ENCODE assay signal across 8 mouse cellular contexts in the genomic region with DNA sequence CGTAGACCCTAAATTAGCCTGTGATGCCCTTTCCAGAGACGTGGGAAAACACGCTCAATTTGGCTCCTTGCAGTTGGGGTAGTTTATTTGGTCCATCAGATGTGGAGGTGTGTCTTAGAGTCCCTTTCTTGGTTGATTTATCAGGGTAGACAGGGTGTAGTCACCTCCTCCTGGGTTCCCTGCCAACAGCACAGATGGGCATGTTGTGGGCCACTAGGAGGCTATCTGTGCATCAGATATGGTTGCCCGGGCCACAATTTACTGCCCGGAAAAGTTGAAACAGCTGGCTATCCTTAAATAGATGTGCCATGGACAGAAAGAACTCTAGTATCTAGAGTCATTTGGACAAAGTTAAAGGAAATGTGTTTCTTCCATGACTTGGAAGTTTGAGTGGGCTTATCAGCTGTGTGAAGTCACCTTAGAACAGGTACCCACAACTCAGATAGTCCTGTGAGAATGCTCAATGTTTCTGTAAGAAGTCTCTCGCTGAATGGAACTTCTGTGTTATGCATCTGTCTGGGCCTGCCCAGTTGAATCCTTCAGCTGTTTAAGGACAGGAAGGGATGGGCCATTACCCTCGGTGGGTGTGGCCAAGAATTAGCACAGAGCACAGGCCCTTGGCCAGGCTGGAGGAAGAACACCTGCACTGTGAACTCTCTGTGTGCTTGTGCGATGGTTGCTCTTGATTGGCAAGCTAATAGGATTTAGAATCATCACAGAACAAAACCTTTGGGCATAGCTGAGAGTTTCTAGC. TPM values are rescaled to one million over a fixed set of nuclear protein-coding genes. Genes with fewer than 3 reads are reported as not detected.
A peak's percentile ranks its signal among the peaks of the same experiment; 100 is the strongest.
DNase-seq lines count a peak whose midpoint lies in the region; ATAC-seq lines count a peak whose summit lies in the region.

No protein-coding gene starts in this region.

- H3K9me3 ChIP-seq in limb, embryonic 12.5 days = no peaks in the 10 kb centered on the region
- no peaks in the 10 kb centered on the region for H3K9me3 ChIP-seq in limb, embryonic 10.5 days (replicated peaks)
- H3K9me3 ChIP-seq in heart, embryonic 11.5 days (replicated peaks; ENCODE audit: control insufficient read depth, low read length) = no peaks in the 10 kb centered on the region

- no peak overlapping the region for H3K9ac ChIP-seq in limb, embryonic 12.5 days (replicated peaks)
- no peak overlapping the region for H3K9ac ChIP-seq in heart, embryonic 11.5 days (ENCODE audit: low read depth, low read length)

- 71% methylated on average over 8 of the region's 8 CpGs for WGBS in limb, embryonic 12.5 days
- WGBS in limb, embryonic 10.5 days = 78% methylated on average over 8 of the region's 8 CpGs
- 71% methylated on average over 8 of the region's 8 CpGs for WGBS in heart, embryonic 11.5 days (ENCODE audit: insufficient replicate concordance)

- peak overlapping the region; percentile 98 for H3K4me2 ChIP-seq in limb, embryonic 12.5 days
- H3K4me2 ChIP-seq in heart, embryonic 11.5 days = peak overlapping the region; percentile 89

- H3K27me3 ChIP-seq in limb, embryonic 12.5 days = no peaks in the 10 kb centered on the region; the same call in 1 of the 2 replicates
- no peaks in the 10 kb centered on the region for H3K27me3 ChIP-seq in limb, embryonic 10.5 days (ENCODE audit: low read depth, poor library complexity, severe bottlenecking)
- no peaks in the 10 kb centered on the region for H3K27me3 ChIP-seq in heart, embryonic 11.5 days (ENCODE audit: control insufficient read depth, insufficient read depth, low read length)

- ATAC-seq in limb, embryonic 12.5 days (ENCODE audit: insufficient number of reproducible peaks, insufficient read depth, low FRiP score, low TSS enrichment, low read depth) = no peak
- no peak for ATAC-seq in heart, embryonic 11.5 days (replicated peaks; ENCODE audit: insufficient number of reproducible peaks, low FRiP score, low TSS enrichment)

- H3K4me3 ChIP-seq in limb, embryonic 12.5 days (replicated peaks) = no peak overlapping the region
- no peak overlapping the region for H3K4me3 ChIP-seq in limb, embryonic 10.5 days
- peak overlapping the region; percentile 87 for H3K4me3 ChIP-seq in brown adipose tissue, adult 24 weeks (ENCODE audit: insufficient read depth, low read depth, low read length)
- H3K4me3 ChIP-seq in heart, embryonic 11.5 days (ENCODE audit: low read depth, low read length) = no peak overlapping the region

- H3K36me3 ChIP-seq in limb, embryonic 12.5 days = no peaks in the 10 kb centered on the region
- no peaks in the 10 kb centered on the region for H3K36me3 ChIP-seq in limb, embryonic 10.5 days
- no peaks in the 10 kb centered on the region for H3K36me3 ChIP-seq in heart, embryonic 11.5 days (ENCODE audit: control insufficient read depth, insufficient read depth, low read length)

- peaks cover 11% of the 10 kb centered on the region; the same call in 1 of the 2 replicates for H3K4me1 ChIP-seq in limb, embryonic 12.5 days (replicated peaks)
- peaks cover 27% of the 10 kb centered on the region for H3K4me1 ChIP-seq in limb, embryonic 10.5 days
- no peaks in the 10 kb centered on the region; the same call in 1 of the 2 replicates for H3K4me1 ChIP-seq in brown adipose tissue, adult 24 weeks (ENCODE audit: control insufficient read depth, insufficient read depth, insufficient read length, low read length)
- H3K4me1 ChIP-seq in heart, embryonic 11.5 days (ENCODE audit: control insufficient read depth, insufficient read depth, low read length) = peaks cover 5% of the 10 kb centered on the region; the same call in 1 of the 2 replicates

- DNase-seq in limb, embryonic 10.5 days (ENCODE audit: low spot score) = no peak
- DNase-seq in kidney, postnatal 25 days = peak; percentile 67 to 81
- DNase-seq in spleen, postnatal 14 days (ENCODE audit: low spot score in 2 of 2) = peak; percentile 33 to 49
- no peak for DNase-seq in layer of hippocampus, adult 8-10 months (ENCODE audit: low spot score in 2 of 2)
- no peak for DNase-seq in layer of hippocampus, postnatal 36 days

- H3K27ac ChIP-seq in limb, embryonic 12.5 days = no peak overlapping the region
- H3K27ac ChIP-seq in limb, embryonic 10.5 days = no peak overlapping the region
- H3K27ac ChIP-seq in brown adipose tissue, adult 24 weeks (replicated peaks; ENCODE audit: low read depth, low read length) = peak overlapping the region; percentile 92; the same call in 1 of the 2 replicates
- H3K27ac ChIP-seq in heart, embryonic 11.5 days (ENCODE audit: low read depth, low read length) = no peak overlapping the region

RNA-seq across cellular contexts. Expression of a gene that starts 2.3 kb away (rescaled TPM):
- 24.6 and 26.8 TPM in 2 replicates for polyA plus RNA-seq in limb, embryonic 12.5 days (2016; fragmentation: Nextera tagmentation; extraction: Ambion mirVana)
- 13.3 and 18.9 TPM in 2 replicates for polyA plus RNA-seq in limb, embryonic 10.5 days (2016; fragmentation: Nextera tagmentation; extraction: Ambion mirVana)
- 2.0 and 2.9 TPM in 2 replicates for polyA plus RNA-seq in brown adipose tissue, adult 24 weeks (2012; ENCODE audit: insufficient read depth, insufficient read length, missing spikeins)
- polyA plus RNA-seq in heart, embryonic 11.5 days (2014; fragmentation: Nextera tagmentation; extraction: Ambion mirVana) = 10.7 and 11.2 TPM in 2 replicates
- 10 to 100 TPM in 3 of 4 experiments, 1 to 10 TPM in 1; 8.6 to 30.0 (median 18.7) TPM for total RNA-seq in layer of hippocampus, adult 8-10 months (2022)
- 1 to 10 TPM; 8.0 to 8.1 TPM for total RNA-seq in layer of hippocampus, postnatal 36 days (2021)

Comparison
In these comparisons a context has a peak if more than half of its experiments do, and no peak if none do; other contexts are left out.
1. DNase-seq: peak in kidney, postnatal 25 days (2 of 2) and spleen, postnatal 14 days (2 of 2); none in limb, embryonic 10.5 days (single experiment), layer of hippocampus, adult 8-10 months (0 of 2) and layer of hippocampus, postnatal 36 days (0 of 2).